Mouse (Mus musculus): ENCODE data around the gene Hip1r. TPM values are rescaled to one million over a fixed set of nuclear protein-coding genes. Genes with fewer than 3 reads are reported as not detected.

The Hip1r gene
- total and polyA plus RNA-seq, 2 experiments from 2014 or later, result 32.6 to 46.9 TPM

GRCm38 (mm10) chr5:123985434-123985833 lies 12.0 kb downstream of the Hip1r start:
- no peak overlapping the region for H3K9ac ChIP-seq (replicated peaks; ENCODE audit: low read length)
- no peaks in the 10 kb centered on the region for H3K9me3 ChIP-seq (ENCODE audit: low read length)
- peak; percentile 18 for DNase-seq (ENCODE audit: low spot score)
- H3K4me2 ChIP-seq (ENCODE audit: low read depth, low read length), result no peak overlapping the region
- no peaks in the 10 kb centered on the region for H3K27me3 ChIP-seq (ENCODE audit: insufficient read depth, low read length)
- no peak overlapping the region for H3K4me3 ChIP-seq (ENCODE audit: low read length)
- H3K36me3 ChIP-seq (ENCODE audit: insufficient read depth, low read length), result no peaks in the 10 kb centered on the region
- H3K27ac ChIP-seq, result peak overlapping the region; percentile 26; the same call in 1 of the 2 replicates
- H3K4me1 ChIP-seq (ENCODE audit: insufficient read depth, low read length), result peaks cover 2% of the 10 kb centered on the region; the same call in 1 of the 2 replicates
- peak; percentile 69 for ATAC-seq
- WGBS, result 68% methylated on average over 9 of the region's 9 CpGs
- TF ChIP-seq CTCF (IDR thresholded peaks at IDR 0.05; ENCODE audit: low read depth), result no peak

- Histone ChIP-seq H3K9me3 (ENCODE audit: low read length) (no peaks in the 10 kb centered on the region), H3K4me3 (ENCODE audit: low read length) (no peak overlapping the region), H3K36me3 (ENCODE audit: insufficient read depth, low read length) (no peaks in the 10 kb centered on the region; the same call in 1 of the 2 replicates), H3K4me2 (ENCODE audit: low read depth, low read length) (no peak overlapping the region), H3K27ac (no peak overlapping the region), H3K9ac (replicated peaks; ENCODE audit: low read length) (no peak overlapping the region), H3K4me1 (ENCODE audit: insufficient read depth, low read length) (no peaks in the 10 kb centered on the region; the same call in 1 of the 2 replicates), H3K27me3 (ENCODE audit: insufficient read depth, low read length) (no peaks in the 10 kb centered on the region)
- DNase-seq (ENCODE audit: low spot score) (no peak), ATAC-seq (no peak)
- WGBS, result 95% methylated on average over 2 of the region's 2 CpGs
- no peak for TF ChIP-seq CTCF (IDR thresholded peaks at IDR 0.05; ENCODE audit: low read depth)
These were observed 13.5 kb downstream of the Hip1r start for GRCm38 (mm10) chr5:123986925-123987324.

GRCm38 (mm10) chr5:123987511-123987910 lies 14.1 kb downstream of the Hip1r start:
- ATAC-seq (no peak), DNase-seq (ENCODE audit: low spot score) (no peak)
- H3K9me3 ChIP-seq (ENCODE audit: low read length), result no peaks in the 10 kb centered on the region
- H3K27ac ChIP-seq, result no peak overlapping the region
- H3K36me3 ChIP-seq (ENCODE audit: insufficient read depth, low read length), result no peaks in the 10 kb centered on the region; the same call in 1 of the 2 replicates
- no peak overlapping the region for H3K9ac ChIP-seq (replicated peaks; ENCODE audit: low read length)
- H3K27me3 ChIP-seq (ENCODE audit: insufficient read depth, low read length), result no peaks in the 10 kb centered on the region
- H3K4me1 ChIP-seq (ENCODE audit: insufficient read depth, low read length), result peaks cover 2% of the 10 kb centered on the region; the same call in 1 of the 2 replicates
- whole genome bisulfite sequencing, result 73% methylated on average over 4 of the region's 4 CpGs
- no peak overlapping the region for H3K4me2 ChIP-seq (ENCODE audit: low read depth, low read length)
- TF ChIP-seq CTCF (IDR thresholded peaks at IDR 0.05; ENCODE audit: low read depth), result no peak
- no peak overlapping the region for H3K4me3 ChIP-seq (ENCODE audit: low read length)

- DNase-seq (ENCODE audit: low spot score) (peak; percentile 65), ATAC-seq (peak; percentile 28; the same call in 1 of the 2 replicates)
- Histone ChIP-seq H3K27ac (no peak overlapping the region), H3K9ac (replicated peaks; ENCODE audit: low read length) (no peak overlapping the region), H3K36me3 (ENCODE audit: insufficient read depth, low read length) (no peaks in the 10 kb centered on the region; the same call in 1 of the 2 replicates), H3K27me3 (ENCODE audit: insufficient read depth, low read length) (no peaks in the 10 kb centered on the region), H3K4me2 (ENCODE audit: low read depth, low read length) (no peak overlapping the region), H3K9me3 (ENCODE audit: low read length) (no peaks in the 10 kb centered on the region), H3K4me1 (ENCODE audit: insufficient read depth, low read length) (peaks cover 4% of the 10 kb centered on the region; the same call in 1 of the 2 replicates), H3K4me3 (ENCODE audit: low read length) (no peak overlapping the region)
- WGBS, result 34% methylated on average over 20 of the region's 20 CpGs
- no peak for TF ChIP-seq CTCF (IDR thresholded peaks at IDR 0.05; ENCODE audit: low read depth)
These were observed 16.8 kb downstream of the Hip1r start for GRCm38 (mm10) chr5:123989941-123990885.

GRCm38 (mm10) chr5:123991321-123991720 lies 17.9 kb downstream of the Hip1r start:
- Histone ChIP-seq H3K27me3 (ENCODE audit: insufficient read depth, low read length) (no peaks in the 10 kb centered on the region), H3K9me3 (ENCODE audit: low read length) (no peaks in the 10 kb centered on the region)
- no peak for ATAC-seq

GRCm38 (mm10) chr5:123992193-123992637 lies 18.8 kb downstream of the Hip1r start:
- Histone ChIP-seq H3K9ac (replicated peaks; ENCODE audit: low read length) (no peak overlapping the region), H3K4me3 (ENCODE audit: low read length) (no peak overlapping the region), H3K36me3 (ENCODE audit: insufficient read depth, low read length) (peaks cover 6% of the 10 kb centered on the region; the same call in 1 of the 2 replicates), H3K27me3 (ENCODE audit: insufficient read depth, low read length) (no peaks in the 10 kb centered on the region), H3K9me3 (ENCODE audit: low read length) (no peaks in the 10 kb centered on the region), H3K4me2 (ENCODE audit: low read depth, low read length) (no peak overlapping the region), H3K27ac (peak overlapping the region; percentile 81; the same call in 1 of the 2 replicates), H3K4me1 (ENCODE audit: insufficient read depth, low read length) (peaks cover 4% of the 10 kb centered on the region; the same call in 1 of the 2 replicates)
- WGBS, result 51% methylated on average over 10 of the region's 10 CpGs
- no peak for ATAC-seq
- TF ChIP-seq CTCF (IDR thresholded peaks at IDR 0.05; ENCODE audit: low read depth), result no peak
- DNase-seq (ENCODE audit: low spot score), result no peak

More at GRCm38 (mm10) chr5:123991321-123991720, 17.9 kb downstream of the Hip1r start:
- no peak for TF ChIP-seq CTCF (IDR thresholded peaks at IDR 0.05; ENCODE audit: low read depth)
- H3K4me3 ChIP-seq (ENCODE audit: low read length), result no peak overlapping the region
- peaks cover 4% of the 10 kb centered on the region; the same call in 1 of the 2 replicates for H3K36me3 ChIP-seq (ENCODE audit: insufficient read depth, low read length)
- no peak overlapping the region for H3K4me2 ChIP-seq (ENCODE audit: low read depth, low read length)
- no peak for DNase-seq (ENCODE audit: low spot score)
- H3K4me1 ChIP-seq (ENCODE audit: insufficient read depth, low read length), result peaks cover 4% of the 10 kb centered on the region; the same call in 1 of the 2 replicates
- no peak overlapping the region for H3K9ac ChIP-seq (replicated peaks; ENCODE audit: low read length)
- H3K27ac ChIP-seq, result no peak overlapping the region
- WGBS, result 67% methylated on average over 6 of the region's 6 CpGs

Data from hindbrain, postnatal 0 days (tissue).